Mouse (Mus musculus) intestine, embryonic 16.5 days (tissue): ENCODE measurements around the gene Pdlim5. TPM values are rescaled to one million over a fixed set of nuclear protein-coding genes. Genes with fewer than 3 reads are reported as not detected.

Source experiments
- ATAC-seq: fragments of 200-750 bp; cut with Nextera tagmentation; 2 replicates; pipeline ENCODE4 v1.8.0; 2017; ENCODE audit warnings: moderate TSS enrichment, moderate library complexity
- H3K27ac ChIP-seq: fragments of 300-500 bp; sonication (generic); 2 replicates; pipeline ENCODE4 v1.5.1; 2014; ENCODE audit warnings: mild to moderate bottlenecking, low read length
- H3K27me3 ChIP-seq: fragments of 300-500 bp; sonication (generic); replicated peaks from 2 replicates; pipeline ENCODE4 v1.6.1; 2014; ENCODE audit warnings: low read length, control low read depth, mixed read lengths; ENCODE audit not compliant: control insufficient read depth, insufficient read depth
- H3K36me3 ChIP-seq: fragments of 300-500 bp; sonication (generic); 2 replicates; pipeline ENCODE4 v1.6.1; 2014; ENCODE audit warnings: low read length, control low read depth; ENCODE audit not compliant: control insufficient read depth, insufficient read depth
- H3K4me1 ChIP-seq: fragments of 300-500 bp; sonication (generic); 2 replicates; pipeline ENCODE4 v1.6.1; 2014; ENCODE audit warnings: low read length, control low read depth, mixed read lengths; ENCODE audit not compliant: control insufficient read depth, insufficient read depth
- H3K4me2 ChIP-seq: fragments of 300-500 bp; sonication (generic); 2 replicates; pipeline ENCODE4 v1.6.1; 2014; ENCODE audit warnings: low read depth, low read length, control low read depth
- H3K4me3 ChIP-seq: fragments of 300-500 bp; sonication (generic); 2 replicates; pipeline ENCODE4 v1.5.1; 2014; ENCODE audit warnings: mild to moderate bottlenecking, low read length
- H3K9ac ChIP-seq: fragments of 300-500 bp; sonication (generic); 2 replicates; pipeline ENCODE4 v1.6.1; 2014; ENCODE audit warnings: low read depth, low read length
- H3K9me3 ChIP-seq: fragments of 300-500 bp; sonication (generic); 2 replicates; pipeline ENCODE4 v1.6.1; 2016; ENCODE audit warnings: low read length, control low read depth; ENCODE audit not compliant: control insufficient read depth
- WGBS: fragments of 180-500 bp; shearing (Covaris S2); extraction: QIAGEN DNeasy Blood & Tissue Kit; methylation state at CpG from one replicate; pipeline ENCODE4 v1.1.7; 2014; 5-methylcytosine and 5-hydroxymethylcytosine counted together
- polyA plus RNA-seq: library from polyadenylated mRNA; unstranded; fragments of >200 nt; fragmentation: Nextera tagmentation; extraction: Ambion mirVana; gene quantifications from 2 replicates; pipeline ENCODE4 v1.2.1, GENCODE M21; 2015

Pdlim5 gene
- polyA plus RNA-seq, 1 experiment from 2014 or later: 35.7 TPM

DNA sequence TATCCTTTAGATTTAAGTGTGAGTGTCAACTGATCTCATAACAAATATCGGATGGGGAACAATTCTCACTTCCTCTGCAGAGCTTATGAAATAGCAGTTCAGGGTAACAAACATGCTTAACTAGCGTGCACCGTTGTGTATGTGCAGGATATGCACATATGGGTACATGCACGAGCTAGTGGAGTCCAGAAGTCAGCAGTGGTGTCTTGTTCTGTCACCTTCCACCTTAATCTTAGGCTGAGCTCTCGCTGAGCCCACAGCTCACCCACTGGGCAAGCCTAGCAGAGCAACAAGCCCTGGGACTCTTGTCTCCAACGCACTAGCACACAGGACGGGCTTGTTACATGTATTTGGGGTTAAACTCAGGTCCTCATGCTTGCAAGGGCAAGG lies 100.2 kb downstream of the Pdlim5 start:
- H3K4me2 ChIP-seq: no peak overlapping the region
- H3K4me1 ChIP-seq: no peaks in the 10 kb centered on the region
- ATAC-seq: peak; percentile 28; the same call in 1 of the 2 replicates
- H3K36me3 ChIP-seq: no peaks in the 10 kb centered on the region
- 85% methylated on average over 7 of the region's 7 CpGs for WGBS
- H3K27me3 ChIP-seq: no peaks in the 10 kb centered on the region
- H3K9ac ChIP-seq: no peak overlapping the region
- H3K4me3 ChIP-seq: no peak overlapping the region
- H3K9me3 ChIP-seq: no peaks in the 10 kb centered on the region
- no peak overlapping the region for H3K27ac ChIP-seq

DNA sequence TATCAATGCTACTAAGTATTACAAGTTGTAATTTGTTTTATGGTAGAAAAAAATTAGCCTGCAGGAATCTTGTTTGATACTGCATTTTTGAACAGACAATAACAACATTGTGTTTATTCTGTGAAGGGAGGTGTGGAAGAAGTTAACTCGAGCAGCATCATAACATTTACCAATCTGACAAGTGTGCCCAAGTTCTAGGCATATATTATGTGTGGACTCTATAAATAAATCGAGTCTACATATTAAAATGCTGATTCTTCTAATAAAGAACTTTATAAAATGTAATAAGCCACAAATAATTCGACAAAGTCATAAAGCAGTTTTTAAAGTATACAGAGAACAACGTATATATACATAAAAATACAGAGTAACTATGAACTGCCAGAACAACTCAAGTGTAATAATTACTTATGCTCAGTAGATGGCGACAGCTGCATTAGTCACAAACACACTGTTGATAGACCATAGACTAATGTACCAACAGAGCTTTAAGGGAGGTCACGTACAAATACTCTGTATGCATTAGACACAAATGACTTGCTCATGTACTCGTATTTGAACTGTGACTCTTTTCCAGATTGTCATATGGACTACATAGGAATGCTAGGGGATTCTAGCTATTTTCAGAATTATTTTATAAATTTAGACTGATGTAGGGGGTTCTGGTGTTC lies 100.7 kb downstream of the Pdlim5 start:
- WGBS: 22% methylated on average over 7 of the region's 7 CpGs
- H3K9me3 ChIP-seq: no peaks in the 10 kb centered on the region
- ATAC-seq: peak; percentile 85
- H3K27me3 ChIP-seq: no peaks in the 10 kb centered on the region
- H3K4me2 ChIP-seq: no peak overlapping the region
- H3K9ac ChIP-seq: no peak overlapping the region
- H3K4me1 ChIP-seq: no peaks in the 10 kb centered on the region
- H3K36me3 ChIP-seq: no peaks in the 10 kb centered on the region
- H3K27ac ChIP-seq: no peak overlapping the region
- H3K4me3 ChIP-seq: no peak overlapping the region

DNA sequence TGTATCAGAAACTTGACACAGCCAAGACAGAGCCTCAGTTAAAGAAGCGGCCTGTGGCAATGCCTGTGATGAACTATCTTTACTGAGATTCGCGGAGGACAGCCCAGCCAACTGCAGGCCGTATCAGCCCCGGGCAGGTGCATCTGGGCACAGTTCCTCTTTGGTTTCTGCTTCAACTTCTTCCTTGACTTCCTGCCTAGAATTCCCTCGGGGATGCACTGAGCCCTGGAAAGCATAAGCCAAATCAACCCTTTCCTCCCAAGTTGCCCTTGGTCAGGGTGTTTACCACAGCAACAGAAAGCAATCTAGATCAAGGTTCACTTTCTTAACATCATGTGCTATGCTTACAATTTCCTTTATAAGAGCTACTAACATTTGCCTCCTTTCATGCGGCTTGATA lies 101.9 kb downstream of the Pdlim5 start:
- no peaks in the 10 kb centered on the region for H3K9me3 ChIP-seq
- no peaks in the 10 kb centered on the region for H3K27me3 ChIP-seq
- H3K4me3 ChIP-seq: no peak overlapping the region
- no peaks in the 10 kb centered on the region for H3K36me3 ChIP-seq
- no peak overlapping the region for H3K27ac ChIP-seq
- no peaks in the 10 kb centered on the region for H3K4me1 ChIP-seq
- ATAC-seq: no peak
- H3K4me2 ChIP-seq: no peak overlapping the region
- no peak overlapping the region for H3K9ac ChIP-seq
- WGBS: 77% methylated on average over 7 of the region's 7 CpGs

DNA sequence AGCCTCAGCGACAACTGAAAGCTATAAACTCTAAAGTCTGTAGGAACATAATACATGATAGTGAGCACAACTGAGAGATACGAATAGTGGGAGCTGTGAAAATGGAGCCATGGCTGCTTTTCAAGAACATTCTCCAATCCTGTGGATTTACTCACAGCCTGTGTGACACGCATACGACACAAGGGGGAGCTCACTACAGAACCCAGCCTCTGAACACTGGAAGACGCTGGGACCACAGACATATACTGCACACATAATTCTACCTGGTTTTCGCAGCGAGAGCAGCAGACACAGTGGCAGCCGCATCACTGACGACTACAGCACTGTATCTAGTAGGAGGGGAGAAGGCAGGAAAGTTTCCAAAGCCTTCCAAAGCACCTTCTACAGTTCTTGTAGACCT lies 112.8 kb downstream of the Pdlim5 start:
- Histone ChIP-seq H3K27me3 (no peaks in the 10 kb centered on the region), H3K9ac (no peak overlapping the region), H3K4me3 (peak overlapping the region; percentile 33), H3K4me1 (peaks cover 4% of the 10 kb centered on the region; the same call in 1 of the 2 replicates), H3K4me2 (peak overlapping the region; percentile 43), H3K27ac (no peak overlapping the region), H3K36me3 (no peaks in the 10 kb centered on the region; the same call in 1 of the 2 replicates), H3K9me3 (no peaks in the 10 kb centered on the region)
- ATAC-seq: peak; percentile 63
- WGBS: 45% methylated on average over 9 of the region's 9 CpGs

DNA sequence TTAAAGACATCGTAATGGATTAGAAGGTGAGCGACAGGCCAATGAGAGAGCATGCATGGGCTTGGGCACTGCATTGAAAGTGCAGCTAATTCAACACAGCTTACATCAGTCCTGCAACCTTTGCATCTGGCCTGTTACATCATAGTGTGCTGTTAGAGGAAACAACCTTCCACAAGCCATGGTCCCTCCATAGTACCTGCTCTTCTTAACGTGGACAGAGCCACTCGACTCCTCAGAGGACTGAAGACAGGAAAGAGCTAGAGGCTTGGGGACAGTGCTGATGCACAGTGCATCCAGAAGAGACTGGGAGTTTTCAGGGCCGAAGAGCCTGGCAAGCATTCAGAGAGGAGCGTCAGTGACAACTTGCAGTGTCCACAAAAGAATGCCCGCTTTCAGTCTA lies 113.8 kb downstream of the Pdlim5 start:
- Histone ChIP-seq H3K36me3 (no peaks in the 10 kb centered on the region; the same call in 1 of the 2 replicates), H3K27ac (no peak overlapping the region), H3K9me3 (no peaks in the 10 kb centered on the region), H3K4me1 (peaks cover 4% of the 10 kb centered on the region; the same call in 1 of the 2 replicates), H3K27me3 (no peaks in the 10 kb centered on the region), H3K4me2 (no peak overlapping the region), H3K9ac (no peak overlapping the region), H3K4me3 (no peak overlapping the region)
- ATAC-seq: no peak
- WGBS: 87% methylated on average over 7 of the region's 7 CpGs

DNA sequence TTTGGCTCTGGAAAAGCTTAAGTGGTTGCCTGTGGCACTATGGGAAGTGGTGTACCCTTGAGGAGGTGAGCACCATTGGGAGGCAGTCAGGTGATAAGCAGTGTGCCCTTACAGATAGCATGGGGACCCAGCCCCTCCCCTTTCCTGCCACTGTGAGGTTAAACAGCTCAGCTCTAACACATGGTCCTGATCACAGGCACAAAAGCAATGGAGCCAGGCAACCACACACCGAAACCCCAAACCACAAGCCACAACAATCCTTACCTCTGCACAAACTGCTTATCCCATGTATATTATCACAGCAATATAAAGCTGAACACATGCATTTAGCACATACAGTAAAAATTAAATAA lies 114.4 kb downstream of the Pdlim5 start:
- H3K27ac ChIP-seq: no peak overlapping the region
- H3K4me3 ChIP-seq: no peak overlapping the region
- WGBS: 81% methylated on average over 1 of the region's 1 CpGs

DNA sequence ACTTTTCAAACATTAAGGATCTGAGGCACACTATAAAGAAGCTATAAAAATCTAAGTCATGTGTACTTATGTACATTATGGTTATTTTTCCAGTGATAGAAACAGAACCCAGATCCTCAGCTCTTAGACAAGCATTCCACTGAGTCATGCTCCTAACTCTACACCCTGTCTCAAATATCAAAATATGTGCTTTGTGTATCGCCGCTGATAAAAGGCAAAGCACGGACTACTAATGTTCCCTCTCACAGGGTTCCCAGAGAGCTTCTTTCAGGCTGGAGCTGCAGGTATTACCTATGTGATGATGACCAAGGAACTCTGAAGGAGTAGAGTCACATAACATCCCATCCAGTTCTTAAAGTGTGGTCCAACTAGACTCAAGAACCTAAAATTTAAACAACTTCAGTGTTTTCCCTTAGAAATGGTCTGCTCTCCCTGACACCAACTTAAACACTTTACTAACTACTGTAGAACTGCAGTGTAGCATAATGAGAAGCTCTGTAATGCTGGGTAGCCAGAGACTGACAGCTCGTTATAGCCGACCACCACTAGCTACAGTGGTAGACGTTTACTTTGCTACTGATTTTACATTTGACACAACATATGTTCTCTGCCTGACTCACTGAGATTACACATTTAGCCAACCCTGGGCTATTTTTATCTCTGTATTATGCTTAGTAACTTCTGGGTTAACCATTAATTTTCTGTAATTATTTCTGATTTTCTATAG lies 115.0 kb downstream of the Pdlim5 start:
- Histone ChIP-seq H3K4me3 (no peak overlapping the region), H3K9ac (no peak overlapping the region), H3K27me3 (no peaks in the 10 kb centered on the region), H3K4me1 (peaks cover 4% of the 10 kb centered on the region; the same call in 1 of the 2 replicates), H3K4me2 (no peak overlapping the region), H3K27ac (no peak overlapping the region), H3K36me3 (peaks cover 3% of the 10 kb centered on the region; the same call in 1 of the 2 replicates), H3K9me3 (no peaks in the 10 kb centered on the region)
- WGBS: 67% methylated on average over 6 of the region's 6 CpGs
- peak; percentile 30; the same call in 1 of the 2 replicates for ATAC-seq

More for the DNA sequence above, 114.4 kb downstream of the Pdlim5 start:
- ATAC-seq: peak; percentile 96
- Histone ChIP-seq H3K9ac (no peak overlapping the region), H3K4me1 (peaks cover 4% of the 10 kb centered on the region; the same call in 1 of the 2 replicates), H3K9me3 (no peaks in the 10 kb centered on the region), H3K27me3 (no peaks in the 10 kb centered on the region), H3K36me3 (no peaks in the 10 kb centered on the region; the same call in 1 of the 2 replicates), H3K4me2 (no peak overlapping the region)

DNA sequence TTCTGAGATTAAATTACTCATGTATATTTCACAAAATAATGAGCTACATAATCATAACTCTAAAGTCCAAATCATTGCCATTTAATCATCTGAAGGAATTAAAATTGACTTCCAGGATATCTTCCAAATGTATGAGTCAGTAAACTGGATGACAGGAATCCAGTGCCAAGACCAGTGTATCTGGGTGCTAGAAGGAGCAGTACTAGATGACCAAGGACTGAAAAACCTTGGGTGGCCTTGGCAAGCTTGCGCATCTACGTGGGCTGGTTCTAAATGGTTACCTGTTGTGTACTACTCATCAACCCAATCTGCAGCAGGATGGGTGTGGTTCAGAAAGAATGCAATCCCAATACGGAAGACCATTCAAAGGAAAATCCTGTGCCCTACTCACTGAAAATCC lies 116.5 kb downstream of the Pdlim5 start:
- ATAC-seq: no peak
- Histone ChIP-seq H3K27me3 (no peaks in the 10 kb centered on the region), H3K36me3 (peaks cover 3% of the 10 kb centered on the region; the same call in 1 of the 2 replicates), H3K9ac (no peak overlapping the region), H3K4me1 (peaks cover 4% of the 10 kb centered on the region; the same call in 1 of the 2 replicates), H3K9me3 (no peaks in the 10 kb centered on the region), H3K27ac (no peak overlapping the region), H3K4me2 (no peak overlapping the region), H3K4me3 (no peak overlapping the region)
- 86% methylated on average over 3 of the region's 3 CpGs for WGBS

DNA sequence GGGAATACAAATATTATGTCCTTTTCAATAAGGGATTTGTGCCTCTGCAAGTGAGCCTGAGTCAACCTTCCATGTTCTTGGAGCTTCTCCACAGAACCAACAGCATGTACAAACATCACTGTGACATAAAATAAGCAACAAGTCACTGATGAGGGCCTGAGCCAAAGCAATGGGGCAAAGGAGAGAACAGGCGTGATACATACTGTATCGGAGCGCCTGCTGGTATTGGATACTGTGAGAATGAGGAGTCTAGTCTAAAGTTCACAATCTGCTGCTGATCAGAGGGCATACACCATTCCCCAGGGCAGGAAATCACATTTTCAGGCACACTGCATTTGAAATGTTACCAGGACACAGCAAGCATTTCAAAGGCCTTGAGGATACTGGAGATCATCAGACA lies 119.0 kb downstream of the Pdlim5 start:
- no peak overlapping the region for H3K4me2 ChIP-seq
- WGBS: 81% methylated on average over 3 of the region's 3 CpGs

More for the DNA sequence above, 119.0 kb downstream of the Pdlim5 start:
- Histone ChIP-seq H3K9ac (no peak overlapping the region), H3K9me3 (no peaks in the 10 kb centered on the region), H3K36me3 (peaks cover 3% of the 10 kb centered on the region; the same call in 1 of the 2 replicates), H3K27ac (no peak overlapping the region), H3K4me1 (peaks cover under 1% of the 10 kb centered on the region; the same call in 1 of the 2 replicates), H3K27me3 (no peaks in the 10 kb centered on the region), H3K4me3 (no peak overlapping the region)
- ATAC-seq: no peak
